Mouse (Mus musculus) heart, postnatal 10 days (tissue): ENCODE data around the gene Zfp346. TPM values are rescaled to one million over a fixed set of nuclear protein-coding genes. Genes with fewer than 3 reads are reported as not detected.
"Not testable (repeated sequence)": the region's sequence is repeated elsewhere in the genome, so short reads cannot be mapped to it uniquely, and the experiment has no call there.

ENCODE experiments used
- DNase-seq, 2 experiments: peaks; one replicate each; pipeline ENCODE4 v3.0.0; 2021
- intact Hi-C: fragments of 180-260 bp; cut with DNase I; formaldehyde crosslinking; loops from one replicate; pipeline ENCODE4 v1.15.1; 2025
- total RNA-seq, 2 experiments: library from RNA; stranded (reverse); gene quantifications; 2 replicates each; pipeline ENCODE4 v1.2.3; 2021

Gene Zfp346
- total RNA-seq = 10 to 100 TPM; 16.5 to 19.8 TPM

DNA sequence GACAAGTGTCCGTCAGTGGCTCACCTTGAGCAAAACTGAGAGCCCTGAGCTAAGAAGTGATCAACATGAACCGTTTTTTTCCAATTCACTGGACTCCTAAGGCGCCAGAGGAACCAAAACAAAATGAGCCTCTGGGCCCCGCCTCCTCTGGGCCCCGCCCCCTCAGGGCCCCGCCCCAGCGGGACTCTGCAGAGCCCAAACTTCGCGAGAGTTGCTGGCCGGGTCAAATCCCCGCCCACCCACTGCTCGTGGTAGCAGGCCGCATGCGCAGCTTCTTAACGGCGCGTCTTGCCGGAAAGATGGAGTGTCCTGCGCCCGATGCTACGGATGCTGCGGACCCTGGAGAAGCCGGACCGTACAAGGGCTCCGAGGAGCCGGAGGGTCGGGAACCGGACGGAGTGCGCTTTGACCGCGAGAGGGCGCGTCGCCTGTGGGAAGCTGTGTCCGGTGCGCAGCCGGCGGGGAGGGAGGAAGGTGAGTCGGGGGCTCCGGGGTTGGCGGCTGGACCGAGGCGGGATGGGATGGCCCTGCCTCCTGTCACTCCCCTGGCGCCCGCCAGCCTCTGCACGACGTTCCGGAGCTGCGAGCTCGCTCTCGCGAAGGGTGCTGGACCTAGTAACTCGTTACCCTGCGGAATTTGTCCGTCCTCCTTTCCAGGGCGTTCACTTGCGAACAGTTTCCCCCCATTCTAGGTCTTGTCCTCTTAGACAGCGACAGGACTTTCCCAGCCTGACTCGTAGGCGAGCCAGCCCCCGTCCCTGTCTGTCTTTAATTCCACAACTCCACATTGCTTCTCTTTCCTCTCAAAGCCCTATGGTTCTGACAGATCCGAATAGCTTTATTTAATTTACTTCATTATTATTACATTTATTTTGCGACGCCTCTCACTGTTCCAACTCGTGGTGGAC, at the start of gene Zfp346:
TSS of gene Zfp346 (plus strand) at position 267 of the 908 bp plus-strand sequence.
- DNase-seq = peak; percentile 97 to 99
- intact Hi-C loops = no loop called here

DNA sequence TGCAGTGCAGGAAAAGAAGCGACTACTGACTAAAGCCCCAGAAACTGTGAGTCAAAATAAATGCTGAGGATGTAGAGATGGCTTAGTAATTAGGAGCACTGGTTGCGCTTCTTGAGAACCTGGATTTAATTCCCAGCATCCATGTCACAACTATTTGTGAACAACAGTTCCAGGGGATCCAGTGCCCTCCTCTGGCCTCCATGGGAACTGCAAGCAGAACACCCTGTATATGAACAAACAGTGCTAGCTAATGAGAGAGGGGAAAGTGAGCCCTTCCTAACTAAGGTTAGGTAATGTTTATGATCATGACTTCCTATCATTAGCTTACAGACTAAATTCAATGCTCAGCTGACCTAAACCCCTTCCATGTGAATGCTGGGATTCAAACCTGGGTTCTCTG, 47.1 kb upstream of the Zfp346 start:
- intact Hi-C loops = loop anchor here (5.0 kb wide), 1 partner anchor 261 kb away; no protein-coding TSS in a partner anchor
- peak in 1 of 2 experiments; percentile 14 for DNase-seq

DNA sequence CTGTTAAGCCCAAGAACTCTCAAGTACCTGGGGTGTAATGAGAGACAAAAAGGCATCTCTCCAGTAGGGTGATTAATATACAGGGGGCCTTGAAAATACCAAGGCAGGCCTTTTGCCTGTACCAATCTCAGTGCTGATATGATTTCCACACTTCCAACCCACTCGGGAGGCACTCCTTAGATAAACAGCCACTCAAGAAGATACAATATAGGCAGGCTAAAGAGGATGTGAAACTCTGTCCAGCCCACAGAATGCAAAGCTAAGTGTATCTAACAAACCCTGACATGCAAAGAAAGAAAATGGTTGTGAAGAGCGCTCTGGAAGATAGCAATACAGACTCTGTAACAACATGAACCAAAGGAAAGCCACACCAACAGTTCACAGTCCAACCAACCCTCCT, 41.8 kb upstream of the Zfp346 start:
- DNase-seq = no peak
- intact Hi-C loops = no loop called here

DNA sequence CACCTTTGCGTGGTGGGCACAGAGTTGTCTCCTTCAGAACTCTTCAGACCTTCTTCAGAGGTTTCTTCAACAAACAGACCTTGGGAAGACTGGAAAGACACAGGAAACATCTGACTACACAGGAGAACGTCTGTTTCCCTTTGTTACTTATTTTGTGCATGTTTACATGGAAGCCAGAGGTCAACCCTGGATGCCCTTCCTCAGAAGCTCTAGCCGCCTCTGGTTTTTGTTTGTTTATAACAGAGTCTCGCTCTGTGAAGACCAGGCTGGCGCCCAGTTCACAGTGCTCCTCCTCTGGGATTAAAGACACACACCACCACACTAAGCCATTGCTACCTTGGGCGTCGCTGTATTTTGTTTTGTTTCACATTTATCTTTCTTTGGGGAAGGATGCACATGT, 35.4 kb upstream of the Zfp346 start:
- intact Hi-C loops = no loop called here
- DNase-seq = no peak

DNA sequence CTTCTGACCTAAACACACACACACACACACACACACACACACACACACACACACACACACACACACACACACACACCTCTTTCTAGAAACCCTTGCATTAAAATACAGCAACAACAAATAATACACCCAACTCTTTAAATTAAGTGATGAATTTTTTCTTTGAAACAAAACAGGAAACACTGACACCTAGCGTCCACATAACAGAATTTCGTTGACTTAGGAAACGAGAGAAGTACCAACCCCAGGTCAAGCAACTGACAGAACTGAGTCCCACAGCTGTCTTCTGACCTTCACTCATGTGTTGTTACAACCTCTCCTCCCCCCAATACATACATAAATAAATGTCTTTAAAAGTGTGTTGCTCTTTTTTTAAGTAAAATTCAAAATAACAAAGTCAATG, 33.8 kb upstream of the Zfp346 start:
- intact Hi-C loops = loop anchor here (1.0 kb wide), 1 partner anchor 272 kb away; no protein-coding TSS in a partner anchor
- DNase-seq = peak; percentile 10 to 41

DNA sequence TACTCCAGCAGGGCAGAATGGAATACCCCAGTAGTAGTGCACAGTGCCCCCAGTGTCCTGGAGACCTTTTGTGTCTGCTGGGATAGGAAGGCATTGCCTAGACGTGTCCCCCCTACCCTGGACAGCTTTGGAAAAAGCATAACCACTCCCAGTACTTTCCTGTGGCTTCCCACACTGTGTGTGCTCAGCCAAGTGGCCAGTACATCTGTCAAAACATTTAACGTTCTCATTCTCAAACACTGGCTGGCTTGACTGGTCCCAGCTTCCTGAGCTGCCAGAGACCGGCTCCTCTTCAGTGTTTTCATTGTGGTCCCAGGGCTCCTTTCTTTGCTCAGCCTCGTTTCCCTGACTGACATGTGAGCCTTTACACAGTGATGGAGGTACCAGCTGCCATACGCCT, 29.5 kb upstream of the Zfp346 start:
- no peak for DNase-seq
- intact Hi-C loops = no loop called here

DNA sequence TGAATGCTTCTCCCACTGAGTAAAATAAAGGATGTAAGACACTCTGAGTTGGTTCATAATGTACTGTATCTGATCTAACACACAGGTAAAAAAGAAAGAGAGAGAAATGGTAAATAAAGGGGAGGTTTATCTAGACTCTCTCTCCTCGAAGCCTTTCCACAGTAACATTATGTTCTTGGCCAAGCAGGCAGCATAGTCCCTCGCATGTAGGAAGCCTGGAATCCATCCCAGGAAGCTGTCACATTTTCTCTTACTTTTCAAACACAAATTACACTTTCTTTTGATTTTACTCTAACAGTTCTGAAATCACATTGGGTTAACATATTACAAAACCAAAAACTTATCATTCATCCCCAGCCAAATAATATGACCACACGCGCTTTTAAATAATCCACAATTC, 12.5 kb upstream of the Zfp346 start:
- intact Hi-C loops = no loop called here
- DNase-seq = no peak

DNA sequence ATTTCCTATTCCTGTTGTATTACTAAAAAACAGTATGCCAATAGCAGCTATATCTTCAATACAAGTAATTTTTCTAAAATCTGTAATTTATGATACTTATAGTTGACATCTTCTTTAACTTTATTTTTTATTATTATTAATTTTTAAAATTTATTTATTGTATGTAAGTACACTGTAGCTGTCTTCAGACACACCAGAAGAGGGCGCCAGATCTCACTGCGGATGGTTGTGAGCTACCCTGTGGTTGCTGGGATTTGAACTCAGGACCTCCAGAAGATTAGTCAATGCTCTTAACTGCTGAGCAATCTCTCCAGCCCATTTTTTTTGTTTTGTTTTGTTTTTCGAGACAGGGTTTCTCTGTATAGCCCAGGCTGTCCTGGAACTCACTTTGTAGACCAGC, 7.3 kb upstream of the Zfp346 start:
- intact Hi-C loops, DNase-seq: not testable (repeated sequence)

DNA sequence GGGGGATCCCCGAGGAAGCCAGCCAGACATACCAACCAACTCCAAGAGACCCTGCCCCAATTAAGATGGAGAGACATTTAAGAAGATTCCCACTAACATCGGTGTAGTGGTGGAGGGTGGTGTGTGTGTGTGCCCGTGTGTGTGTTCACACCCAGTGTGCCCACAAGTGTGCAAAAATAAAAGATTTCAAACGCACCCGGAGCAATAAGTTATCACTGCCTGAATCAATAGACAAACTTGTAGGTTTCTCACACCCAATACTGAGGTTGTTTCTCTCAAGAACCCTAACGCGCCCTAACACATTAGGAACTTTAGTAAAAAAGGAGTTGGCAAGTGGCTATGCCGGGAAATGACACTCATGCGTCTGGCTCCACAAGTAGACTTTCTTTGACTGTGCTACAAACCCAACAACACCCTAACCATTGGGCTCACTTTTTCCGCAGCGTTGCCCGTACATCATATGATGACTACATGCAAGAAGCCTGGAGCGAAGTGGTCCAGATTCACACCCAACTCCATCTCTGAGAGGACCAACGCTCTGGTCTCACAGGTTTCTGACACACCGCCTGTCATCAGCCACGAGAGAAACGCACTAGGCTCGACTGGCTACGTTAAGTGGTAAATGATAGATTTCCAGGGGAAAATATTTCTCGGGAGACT, 5.9 kb upstream of the Zfp346 start:
- DNase-seq = peak; percentile 34 to 45

DNA sequence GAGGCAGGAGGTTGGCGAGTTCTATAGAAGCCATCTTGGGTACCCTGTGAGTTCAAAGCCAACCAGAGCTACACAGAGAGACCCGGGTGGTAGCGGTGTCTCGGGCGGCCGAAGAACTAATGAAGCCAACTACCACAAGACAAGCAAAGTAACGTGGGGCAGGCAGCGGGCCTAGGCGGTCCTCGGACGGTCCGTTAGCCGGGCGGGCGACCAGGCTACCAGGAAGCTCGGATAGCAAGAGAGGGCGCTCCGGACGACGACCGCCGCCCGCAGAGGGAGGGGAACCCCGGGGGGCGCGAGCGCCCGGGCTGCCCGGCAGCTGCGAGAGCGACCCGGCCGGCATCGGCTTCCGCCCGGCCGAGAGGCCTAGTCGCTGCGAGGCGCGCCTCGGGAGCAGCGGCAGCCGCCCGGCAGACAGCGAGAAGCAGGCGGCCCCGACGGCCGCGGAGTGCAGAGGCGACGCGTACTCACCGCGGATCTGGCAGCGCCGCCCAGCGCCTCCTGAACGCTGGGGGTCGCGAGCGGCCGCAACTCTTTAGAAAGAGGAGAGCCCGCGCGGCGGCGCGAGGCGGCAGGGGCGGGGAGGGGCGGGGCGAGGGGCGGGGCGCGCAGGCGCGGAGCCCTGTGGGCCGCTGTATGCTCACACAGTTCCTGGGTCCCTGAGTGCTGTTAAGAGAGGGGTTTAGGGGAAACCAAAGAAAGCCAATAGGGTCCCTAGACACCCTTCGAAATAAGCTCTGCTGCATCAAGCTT, 5.2 kb upstream of the Zfp346 start, which contains the start of gene Uimc1:
TSS of gene Uimc1 (minus strand) at position 575 of the 753 bp plus-strand sequence.
- peak; percentile 85 to 88 for DNase-seq
- intact Hi-C loops = loop anchor here (2.0 kb wide), 1 partner anchor 79 kb away; no protein-coding TSS in a partner anchor

More for the DNA sequence above, 5.9 kb upstream of the Zfp346 start:
- intact Hi-C loops = no loop called here

DNA sequence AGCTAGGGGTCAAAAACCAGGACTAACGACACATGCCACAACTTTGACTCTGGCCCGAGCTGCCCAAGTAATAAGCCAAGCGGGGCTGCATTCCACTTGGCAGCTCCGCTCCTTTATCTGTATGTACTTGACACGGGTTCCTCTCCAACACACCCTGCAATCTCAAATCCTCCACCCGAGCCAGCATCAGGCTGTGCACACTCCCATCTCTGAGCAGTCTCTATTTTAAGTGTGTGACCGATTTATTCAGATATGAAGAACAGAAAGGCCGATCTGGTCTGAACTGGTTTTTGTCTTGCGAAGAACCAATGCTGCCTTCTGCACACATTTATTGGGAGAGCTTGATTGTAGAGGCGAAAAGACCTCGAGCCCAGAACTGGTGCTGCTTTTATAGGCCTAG, 3.5 kb upstream of the Zfp346 start:
- peak; percentile 14 to 24 for DNase-seq
- intact Hi-C loops = loop anchor here (2.0 kb wide), 1 partner anchor 77 kb away; no protein-coding TSS in a partner anchor

DNA sequence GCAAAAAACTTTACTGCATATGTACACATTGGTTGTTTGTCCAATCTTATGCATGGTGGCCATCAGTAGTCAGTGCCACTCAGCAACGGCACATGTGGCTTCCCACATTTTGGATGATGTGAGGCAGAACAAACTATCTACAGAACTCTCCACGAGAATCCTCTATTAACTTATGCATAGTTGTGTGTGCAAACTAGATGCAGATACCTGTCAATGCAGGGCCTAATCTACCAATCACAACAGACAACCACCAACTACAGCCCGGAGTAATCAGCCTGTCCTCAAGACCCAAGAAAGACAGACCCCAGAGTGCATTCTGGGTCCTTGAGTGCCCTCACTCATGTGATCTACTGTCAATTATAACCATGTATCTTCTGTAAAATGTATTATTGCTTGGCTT, 2.7 kb upstream of the Zfp346 start:
- intact Hi-C loops = no loop called here

DNA sequence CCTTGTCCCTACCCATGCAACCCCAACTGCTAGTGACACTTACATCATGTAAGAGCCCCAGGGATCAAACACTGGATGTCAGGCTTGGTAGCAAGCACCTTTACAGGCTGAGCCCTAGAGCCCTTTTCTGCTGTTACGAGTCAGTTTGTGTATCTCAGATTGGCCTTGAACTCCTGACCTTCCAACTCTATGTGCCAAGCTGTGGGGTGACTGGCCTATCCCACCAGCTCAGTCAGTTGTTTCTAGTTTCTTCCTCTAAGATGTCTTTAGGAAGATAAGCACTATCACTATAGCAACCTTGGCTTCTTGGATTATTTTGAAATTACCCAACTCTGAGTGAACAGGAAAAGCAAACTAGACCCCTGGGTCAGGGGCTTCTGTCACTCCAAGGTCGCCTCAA, 1.8 kb upstream of the Zfp346 start:
- DNase-seq = no peak
- intact Hi-C loops = no loop called here

More for the DNA sequence above, 2.7 kb upstream of the Zfp346 start:
- no peak for DNase-seq

DNA sequence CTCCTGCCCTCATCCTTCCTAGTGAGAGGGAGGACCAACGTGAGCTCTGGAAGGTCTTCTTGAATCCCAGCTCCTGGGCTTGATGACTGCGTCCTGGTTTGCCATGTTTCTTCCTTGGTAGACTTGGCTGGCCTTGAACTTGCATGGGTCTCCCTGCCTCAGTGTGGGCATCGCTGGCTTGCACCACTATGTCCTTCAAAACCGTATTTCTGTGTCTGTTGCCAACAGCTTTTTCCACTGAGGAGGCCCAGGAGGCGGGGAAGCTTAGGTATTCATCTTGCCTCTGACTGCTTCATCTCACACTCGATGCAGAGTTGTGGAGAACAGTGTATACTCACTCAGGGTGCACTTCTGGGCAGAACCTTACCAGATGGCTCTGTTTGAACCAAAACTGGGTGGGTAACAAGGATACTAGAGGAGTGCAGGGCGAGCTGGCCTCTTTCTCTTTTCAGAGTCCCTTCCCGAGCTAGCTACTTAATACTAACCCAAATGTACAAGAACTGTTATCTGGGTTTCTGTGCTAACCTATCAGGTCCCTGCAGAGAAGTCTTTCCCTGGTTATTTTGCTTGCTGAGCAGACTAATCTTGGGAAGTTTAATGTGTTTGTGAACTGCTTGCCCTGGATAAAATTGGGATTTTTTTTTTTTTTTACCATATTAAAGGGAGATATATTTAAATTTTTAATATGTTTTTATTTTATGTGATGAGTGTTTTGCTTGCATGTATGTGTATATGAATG, 1.0 kb downstream of the Zfp346 start:
- intact Hi-C loops = no loop called here
- DNase-seq = peak; percentile 20 to 25

DNA sequence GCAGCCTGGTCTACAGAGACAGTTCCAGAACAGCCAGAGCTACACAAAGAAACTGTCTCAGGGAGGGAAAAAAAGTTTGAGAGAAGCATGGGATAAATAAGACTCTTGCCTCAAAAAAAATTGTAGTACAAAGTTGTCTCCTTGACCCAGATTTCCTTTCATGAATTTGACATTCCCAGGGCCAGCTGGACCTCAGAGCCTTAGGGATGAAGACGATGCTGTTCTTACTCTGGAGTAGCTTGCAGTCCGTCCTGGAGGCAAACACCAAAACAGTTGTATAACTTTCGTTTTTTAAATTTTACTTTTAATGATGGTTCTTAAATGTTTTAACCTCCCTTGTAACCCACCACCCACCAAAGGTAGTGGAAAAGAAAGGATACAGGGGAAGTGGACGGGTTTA, 2.0 kb downstream of the Zfp346 start:
- DNase-seq = no peak
- intact Hi-C loops = no loop called here

DNA sequence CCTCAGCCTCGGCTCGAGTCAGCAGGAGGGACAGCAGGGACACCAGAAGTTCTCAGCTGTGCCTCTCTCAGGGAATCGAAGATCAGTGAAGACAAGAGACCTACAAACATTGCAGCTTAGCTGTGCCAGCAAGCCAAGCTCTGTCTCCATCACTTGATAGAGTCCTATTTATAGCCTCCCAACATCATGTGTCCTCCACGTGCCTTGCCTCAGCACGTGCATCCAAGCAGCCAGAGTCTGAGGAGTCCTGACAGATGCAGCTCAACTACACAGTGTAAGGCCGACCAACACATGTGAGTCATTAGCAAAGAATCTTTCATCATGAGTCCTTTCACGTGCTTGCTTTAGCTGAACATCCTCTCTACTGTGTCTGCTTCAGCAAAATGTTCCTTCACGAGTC, 2.6 kb downstream of the Zfp346 start:
- intact Hi-C loops = no loop called here
- DNase-seq = peak; percentile 69 to 77

DNA sequence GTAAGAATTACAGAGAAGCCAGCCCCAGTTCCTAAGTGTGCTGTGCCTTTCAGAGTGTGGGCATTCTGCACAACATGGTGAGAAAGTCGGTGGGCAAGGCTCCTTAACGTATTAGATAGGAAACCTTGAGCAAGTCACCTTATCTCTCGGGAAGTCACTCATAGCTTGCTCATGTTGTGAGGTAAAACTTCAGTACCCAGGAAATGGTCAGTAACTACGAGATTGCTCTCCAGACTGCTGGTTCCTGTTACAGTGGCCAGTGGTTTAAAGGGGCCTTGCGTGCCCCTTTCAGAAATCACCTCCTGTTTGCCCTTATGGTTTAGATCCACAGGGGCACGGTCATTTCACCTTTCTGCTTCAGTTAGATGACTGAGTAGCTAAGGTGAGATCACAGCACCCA, 9.3 kb downstream of the Zfp346 start:
- no peak for DNase-seq
- intact Hi-C loops = no loop called here

DNA sequence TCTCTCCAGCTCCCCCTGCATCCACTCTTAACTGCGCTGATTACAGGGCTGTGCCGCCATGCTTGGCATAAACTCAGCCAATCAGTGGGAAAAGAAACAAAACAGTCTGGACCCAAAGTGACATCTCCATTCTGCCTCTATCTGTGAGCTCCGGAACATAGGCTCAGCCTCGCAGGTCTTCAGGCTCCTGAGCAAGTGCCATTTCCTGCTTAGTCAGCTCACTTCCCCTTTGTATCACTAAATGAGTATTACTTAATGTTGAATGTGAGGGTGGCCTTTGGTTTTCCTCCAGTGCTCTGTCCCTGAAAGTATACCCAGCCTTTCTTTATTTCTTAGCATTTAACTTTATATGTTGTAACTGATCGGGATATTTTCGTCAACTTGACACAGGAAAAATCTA, 19.8 kb downstream of the Zfp346 start:
- DNase-seq = no peak
- intact Hi-C loops = no loop called here

DNA sequence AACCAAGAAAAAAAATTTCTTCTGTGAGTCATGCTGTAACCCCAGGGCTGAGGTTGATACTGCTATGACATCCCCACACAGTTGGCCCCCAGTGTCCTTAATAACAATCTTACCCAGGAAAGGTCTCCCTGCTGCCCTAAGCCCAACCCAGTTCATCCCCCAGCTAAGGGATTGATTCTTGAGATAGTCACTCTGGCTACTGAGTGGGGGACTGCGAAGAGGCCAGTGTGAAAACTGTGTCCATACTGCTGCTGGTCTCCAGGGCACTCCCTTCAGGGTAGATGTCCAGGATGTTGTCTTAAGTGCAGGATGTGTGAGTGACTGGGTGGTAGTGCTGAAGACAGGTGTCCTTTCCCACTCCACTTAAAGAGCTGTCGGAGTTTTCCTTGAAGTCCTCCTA, 28.3 kb downstream of the Zfp346 start, which contains the start of gene Gm17617:
TSS of gene Gm17617 (minus strand) at position 101 of the 400 bp plus-strand sequence.
- intact Hi-C loops = no loop called here
- DNase-seq = no peak

DNA sequence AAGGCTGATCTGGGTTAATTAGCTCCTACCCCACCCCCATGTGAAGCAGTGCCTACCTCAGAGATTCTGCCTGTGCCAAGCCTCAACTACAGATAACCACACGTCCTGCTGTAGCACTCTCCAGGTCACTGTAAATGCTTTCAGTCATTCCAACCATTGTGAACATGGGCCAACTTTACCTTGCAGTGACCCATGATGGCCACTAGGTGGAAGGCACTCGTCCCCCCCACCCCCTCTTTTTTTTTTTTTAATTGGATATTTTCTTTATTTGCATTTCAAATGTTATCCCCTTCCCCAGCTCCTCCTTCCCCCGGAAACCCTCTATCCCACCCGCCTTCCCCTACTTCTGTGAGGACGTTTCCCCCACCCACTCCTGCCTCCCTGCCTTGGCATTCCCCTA, 30.3 kb downstream of the Zfp346 start:
- intact Hi-C loops = loop anchor here (2.0 kb wide), 1 partner anchor 43 kb away; no protein-coding TSS in a partner anchor
- DNase-seq = peak; percentile 24 to 53
